Mouse (Mus musculus): ENCODE measurements around the gene Asap3.

DNA sequence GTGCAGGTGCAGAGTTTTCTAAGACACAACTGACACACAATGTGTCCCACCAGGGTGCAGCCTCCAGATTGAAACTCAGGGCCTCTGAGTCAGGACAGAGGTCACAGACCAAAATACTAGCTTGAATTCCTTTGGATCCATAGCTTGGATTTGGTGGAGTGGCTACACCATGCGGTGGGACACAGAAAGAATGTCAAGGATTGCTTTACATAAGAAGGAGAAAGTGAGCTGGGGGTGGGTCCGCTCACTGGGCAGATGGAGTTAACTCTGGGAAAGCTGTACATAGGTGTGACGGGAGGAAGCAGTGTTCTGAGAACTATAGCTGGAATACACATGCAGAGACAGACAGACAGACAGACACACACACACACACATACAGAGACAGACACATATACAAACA lies 53.8 kb downstream of the Asap3 start:
- no peak for TF ChIP-seq CTCF (IDR thresholded peaks at IDR 0.05; ENCODE audit: extremely low read depth, insufficient read depth, low read length)
- no peak for TF ChIP-seq POLR2A (IDR thresholded peaks at IDR 0.05; ENCODE audit: extremely low read depth, insufficient read depth, low read length)

All from cortical plate, adult 2 months (tissue).